Mouse (Mus musculus): ENCODE measurements around the gene Gm21974.

GRCm38 (mm10) chr7:127849973-127850875 lies 45.0 kb downstream of the Gm21974 start:
- TF ChIP-seq TAL1 (IDR thresholded peaks at IDR 0.05; ENCODE audit: low read length) (no peak), GATA1 (IDR thresholded peaks at IDR 0.05; ENCODE audit: low read length) (no peak)

All from erythroblast, embryonic 14.5 days (primary cell).